Mouse (Mus musculus) olfactory bulb, adult 2 months (tissue): ENCODE measurements at regions not wholly inside any gene's neighbourhood (a gene's known extent, or its start where the extent isn't known, plus 50 kb on each side); places are given as distances from the start of the nearest gene placed in this dataset.

Experiments used
- CTCF ChIP-seq: fragments of 200-500 bp; IDR thresholded peaks from 2 replicates; pipeline ENCODE4 v1.5.1; 2012; ENCODE audit warnings: low read depth, mild to moderate bottlenecking, low read length, moderate library complexity; ENCODE audit not compliant: insufficient read depth
- POLR2A ChIP-seq: fragments of 200-500 bp; IDR thresholded peaks from 2 replicates; pipeline ENCODE4 v1.6.1; 2012; ENCODE audit warnings: mild to moderate bottlenecking, low read depth, low read length, moderate library complexity; ENCODE audit not compliant: insufficient read depth

DNA sequence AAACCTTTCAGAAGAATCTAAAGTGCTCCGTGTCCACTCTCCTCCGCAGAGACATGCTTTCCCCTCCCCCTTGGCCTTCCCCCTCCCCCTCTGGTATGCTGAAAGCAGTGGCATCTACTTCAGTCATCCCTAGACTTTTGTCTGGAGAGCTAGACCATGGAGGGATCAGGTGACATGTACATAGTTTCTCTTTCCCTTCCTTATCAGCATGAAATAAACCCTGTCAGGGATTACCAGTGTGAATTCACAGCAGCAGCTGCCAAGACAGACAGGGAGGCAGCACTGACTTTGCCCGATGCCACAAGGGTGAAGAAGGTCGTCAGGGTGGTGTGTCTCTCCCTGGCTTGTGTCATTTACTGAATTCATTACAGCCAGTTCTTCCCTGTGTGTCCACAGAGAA, 241.9 kb downstream of the Arpp21 start:
- TF ChIP-seq CTCF (no peak), POLR2A (no peak)
